Mouse (Mus musculus): ENCODE results near the gene Wdr44. TPM values are rescaled to one million over a fixed set of nuclear protein-coding genes. Genes with fewer than 3 reads are reported as not detected.
"Not testable (repeated sequence)": the region's sequence is repeated elsewhere in the genome, so short reads cannot be mapped to it uniquely, and the experiment has no call there.

The Wdr44 gene
- polyA plus RNA-seq, 2 experiments: 2.2 to 4.5 TPM

DNA sequence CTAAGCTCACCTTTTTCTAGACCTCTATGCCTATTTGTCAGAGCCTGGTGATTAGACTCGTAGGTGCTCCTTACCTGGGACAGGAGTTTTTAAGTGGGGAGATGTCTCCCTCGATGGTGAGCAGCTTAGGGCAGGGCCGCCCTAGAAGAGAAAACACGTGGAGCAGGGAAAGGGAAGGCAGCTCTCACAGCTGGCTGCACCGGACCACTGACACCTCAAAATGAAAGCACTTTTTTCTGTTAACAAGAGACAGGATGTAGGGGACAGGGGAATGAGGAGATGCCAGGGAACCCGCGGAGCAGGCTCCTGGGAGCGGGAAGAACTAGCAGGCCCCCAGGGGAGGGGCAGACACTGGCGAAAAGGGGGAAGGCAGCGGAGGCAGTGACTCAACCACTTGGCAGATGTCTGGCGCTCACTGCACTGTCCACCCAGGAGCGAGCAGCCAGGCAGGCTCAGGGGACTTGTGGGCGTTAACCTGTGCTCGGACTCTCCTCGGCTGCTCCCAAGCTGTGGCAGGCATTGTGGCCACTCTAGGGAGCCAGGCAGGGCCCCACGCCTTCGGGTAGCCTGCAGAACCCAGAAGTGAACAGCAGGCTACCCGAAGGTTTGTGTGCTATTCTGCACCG is 130.7 kb downstream of the Wdr44 start:
- ATAC-seq (ENCODE audit: insufficient read depth) (no peak), DNase-seq (ENCODE audit: low read depth in 3 of 3, low spot score in 3 of 3) (no peak)
- Histone ChIP-seq H3K27me3 (ENCODE audit: control insufficient read depth, insufficient read depth, low read length) (no peaks in the 10 kb centered on the region), H3K4me2 (ENCODE audit: low read depth) (no peak overlapping the region), H3K4me1 (replicated peaks; ENCODE audit: control insufficient read depth in 2 of 2, insufficient read depth in 2 of 2, low read length in 1 of 2) (no peaks in the 10 kb centered on the region), H3K9me3 (ENCODE audit: control insufficient read depth, low read length) (no peaks in the 10 kb centered on the region), H3K4me3 (ENCODE audit: insufficient read depth in 1 of 2, low read depth in 2 of 2, low read length in 2 of 2) (no peak overlapping the region), H3K36me3 (replicated peaks; ENCODE audit: control insufficient read depth, insufficient read depth, low read depth) (no peaks in the 10 kb centered on the region), H3K27ac (no peak overlapping the region), H3K9ac (replicated peaks) (no peak overlapping the region)
- TF ChIP-seq EP300 (IDR thresholded peaks at IDR 0.05; ENCODE audit: low read depth): no peak
- TF ChIP-seq CTCF (IDR thresholded peaks at IDR 0.05; ENCODE audit: low read depth): no peak
- WGBS (ENCODE audit: insufficient replicate concordance): 46% methylated on average over 19 of the region's 19 CpGs

DNA sequence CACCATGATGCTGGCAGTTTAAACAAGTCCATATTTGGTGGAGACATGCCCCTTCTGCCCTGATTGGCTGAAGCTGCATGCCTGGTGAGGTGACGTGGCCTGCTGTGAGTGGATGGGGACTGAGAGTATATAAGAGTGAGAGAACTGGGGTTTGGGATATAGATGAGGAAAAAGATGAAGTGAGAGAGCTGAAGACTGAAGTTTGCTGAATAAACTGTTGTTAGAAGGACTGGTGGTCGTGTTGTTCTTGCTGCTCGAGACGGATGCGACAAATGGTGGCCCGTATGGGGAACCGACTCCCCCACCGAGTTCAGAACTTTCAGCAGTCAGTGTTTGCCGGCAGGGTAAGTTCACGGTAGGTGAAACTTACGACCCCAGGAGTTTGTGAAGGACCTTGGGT is 140.9 kb downstream of the Wdr44 start:
- DNase-seq (ENCODE audit: low read depth in 3 of 3, low spot score in 3 of 3); H3K27me3 ChIP-seq (ENCODE audit: control insufficient read depth, insufficient read depth, low read length); H3K9ac ChIP-seq (replicated peaks); H3K9me3 ChIP-seq (ENCODE audit: control insufficient read depth, low read length); H3K36me3 ChIP-seq (replicated peaks; ENCODE audit: control insufficient read depth, insufficient read depth, low read depth); ATAC-seq (ENCODE audit: insufficient read depth); H3K4me2 ChIP-seq (ENCODE audit: low read depth); H3K4me3 ChIP-seq (ENCODE audit: insufficient read depth in 1 of 2, low read depth in 2 of 2, low read length in 2 of 2); H3K27ac ChIP-seq; H3K4me1 ChIP-seq (replicated peaks; ENCODE audit: control insufficient read depth in 2 of 2, insufficient read depth in 2 of 2, low read length in 1 of 2): not testable (repeated sequence)
- 76% methylated on average over 11 of the region's 11 CpGs for WGBS (ENCODE audit: insufficient replicate concordance)

DNA sequence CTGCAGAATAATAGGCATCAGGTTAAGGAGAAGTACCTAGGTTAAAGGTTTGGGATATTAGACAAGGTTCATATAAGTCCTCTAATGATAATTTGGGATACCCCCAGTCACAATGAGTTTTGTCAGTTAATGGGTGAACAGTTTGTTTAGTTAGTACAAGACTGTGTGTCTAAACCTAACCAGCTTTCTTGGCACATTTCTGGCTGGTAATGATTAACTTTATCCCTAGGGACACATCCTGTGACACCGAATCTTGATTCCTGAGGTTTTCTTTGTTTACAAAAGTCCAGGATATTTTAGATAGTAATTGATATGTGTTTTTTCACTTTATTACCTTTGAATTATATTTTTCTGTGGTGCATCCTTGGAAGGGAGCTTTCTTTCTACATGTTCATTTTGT is 148.1 kb downstream of the Wdr44 start:
- TF ChIP-seq CTCF (IDR thresholded peaks at IDR 0.05; ENCODE audit: low read depth) (no peak), EP300 (IDR thresholded peaks at IDR 0.05; ENCODE audit: low read depth) (no peak)
- no peak overlapping the region for H3K27ac ChIP-seq
- no peaks in the 10 kb centered on the region for H3K36me3 ChIP-seq (replicated peaks; ENCODE audit: control insufficient read depth, insufficient read depth, low read depth)
- ATAC-seq (ENCODE audit: insufficient read depth) (no peak), DNase-seq (ENCODE audit: low read depth in 3 of 3, low spot score in 3 of 3) (no peak)
- H3K27me3 ChIP-seq (ENCODE audit: control insufficient read depth, insufficient read depth, low read length): no peaks in the 10 kb centered on the region
- WGBS (ENCODE audit: insufficient replicate concordance): 52% methylated on average over 1 of the region's 1 CpGs
- no peak overlapping the region for H3K9ac ChIP-seq (replicated peaks)
- H3K4me3 ChIP-seq (ENCODE audit: insufficient read depth in 1 of 2, low read depth in 2 of 2, low read length in 2 of 2): no peak overlapping the region
- no peaks in the 10 kb centered on the region for H3K9me3 ChIP-seq (ENCODE audit: control insufficient read depth, low read length)
- H3K4me2 ChIP-seq (ENCODE audit: low read depth): no peak overlapping the region
- H3K4me1 ChIP-seq (replicated peaks; ENCODE audit: control insufficient read depth in 2 of 2, insufficient read depth in 2 of 2, low read length in 1 of 2): no peaks in the 10 kb centered on the region

Other genes starting within 250 kb of the Wdr44 start
- not detected in 2 replicates for gene Gm4907, start 189.5 kb downstream of the Wdr44 start, polyA plus RNA-seq (2012; rRNA removed)
- not detected in 2 replicates for gene Gm4907, start 189.5 kb downstream of the Wdr44 start, polyA plus RNA-seq (2014; fragmentation: Nextera tagmentation; extraction: Ambion mirVana)